Mouse (Mus musculus) T-cell, adult 2 months (primary cell): ENCODE measurements around the gene Slc25a11.
A peak's percentile ranks its signal among the peaks of the same experiment; 100 is the strongest.

Source experiments
- DNase-seq: peaks from one replicate; pipeline ENCODE4 v3.0.0; 2022; ENCODE audit warnings: low spot score

Slc25a11 gene

DNA sequence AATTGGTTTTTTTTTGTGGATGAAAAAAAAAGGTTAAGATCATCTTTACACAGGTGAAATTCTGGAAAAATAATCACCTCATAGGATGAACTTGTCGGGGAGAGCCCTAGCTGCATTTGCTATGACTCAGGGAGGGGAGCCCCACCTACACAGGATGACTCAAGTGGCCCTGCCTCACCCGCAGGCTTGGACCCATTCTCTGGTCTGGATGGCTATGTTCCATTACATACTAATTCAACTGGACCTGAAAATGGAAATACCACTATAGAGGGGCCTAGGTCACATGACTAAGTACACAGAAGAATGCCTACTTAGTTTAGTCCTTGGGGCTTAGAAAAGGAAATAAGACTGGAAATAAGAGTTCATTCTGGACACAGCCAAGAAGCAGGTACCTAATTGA is 4.1 kb upstream of the Slc25a11 start:
- no peak for DNase-seq

DNA sequence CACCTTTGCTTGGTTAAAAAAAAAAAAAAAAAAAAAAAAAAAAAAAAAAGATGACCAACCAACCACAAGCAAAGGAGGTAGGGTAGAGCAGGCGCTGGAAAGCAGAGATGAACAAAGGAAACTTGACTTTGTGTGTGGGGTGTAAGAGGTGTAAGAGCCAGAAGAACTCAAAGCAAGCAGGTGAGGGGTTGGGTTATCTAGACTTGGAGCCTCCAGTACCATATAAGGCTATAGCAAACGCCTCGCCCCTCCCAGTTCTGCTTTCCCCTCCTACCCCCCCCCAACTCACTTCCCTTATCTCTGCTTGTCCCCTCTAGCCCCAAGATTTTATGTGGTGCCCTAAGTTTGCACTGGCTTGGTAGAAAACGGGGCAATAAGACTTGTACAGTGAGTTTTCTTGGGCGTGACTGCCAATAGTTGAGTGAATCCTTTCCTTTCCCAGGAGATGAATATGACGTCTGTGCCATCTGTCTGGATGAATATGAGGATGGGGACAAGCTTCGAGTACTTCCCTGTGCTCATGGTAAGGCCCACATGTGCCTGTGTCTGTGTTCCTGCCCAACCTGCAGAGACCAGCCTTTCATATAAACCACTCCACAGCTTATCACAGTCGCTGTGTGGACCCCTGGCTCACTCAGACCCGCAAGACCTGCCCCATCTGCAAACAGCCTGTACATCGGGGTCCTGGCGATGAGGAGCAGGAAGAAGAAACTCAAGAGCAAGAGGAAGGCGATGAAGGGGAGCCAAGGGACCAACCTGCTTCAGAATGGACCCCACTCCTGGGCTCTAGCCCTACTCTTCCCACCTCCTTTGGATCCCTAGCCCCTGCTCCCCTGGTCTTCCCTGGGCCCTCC is 3.3 kb upstream of the Slc25a11 start:
- peak; percentile 70 for DNase-seq

DNA sequence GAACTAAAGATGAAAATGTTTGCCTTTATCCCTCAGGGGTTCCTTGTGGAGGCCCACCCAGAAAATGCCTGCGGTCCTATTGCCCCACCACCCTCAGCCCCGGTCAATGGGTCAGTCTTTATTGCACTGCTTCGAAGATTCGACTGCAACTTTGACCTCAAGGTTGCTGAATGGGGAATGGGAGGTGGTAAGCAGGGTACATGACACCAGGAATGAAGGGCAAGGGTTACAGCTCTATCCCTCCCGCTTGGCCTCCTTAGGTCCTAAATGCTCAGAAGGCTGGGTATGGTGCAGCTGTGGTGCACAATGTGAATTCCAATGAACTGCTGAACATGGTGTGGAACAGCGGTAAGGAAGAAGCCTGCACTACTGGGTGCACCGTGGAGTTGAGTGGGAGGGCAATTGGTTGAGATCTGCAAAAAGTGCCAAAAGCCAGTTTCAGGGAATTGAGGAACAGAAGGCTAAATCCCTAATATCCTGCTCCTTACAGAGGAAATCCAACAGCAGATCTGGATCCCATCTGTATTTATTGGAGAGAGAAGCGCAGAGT is 2.0 kb upstream of the Slc25a11 start:
- DNase-seq: no peak

DNA sequence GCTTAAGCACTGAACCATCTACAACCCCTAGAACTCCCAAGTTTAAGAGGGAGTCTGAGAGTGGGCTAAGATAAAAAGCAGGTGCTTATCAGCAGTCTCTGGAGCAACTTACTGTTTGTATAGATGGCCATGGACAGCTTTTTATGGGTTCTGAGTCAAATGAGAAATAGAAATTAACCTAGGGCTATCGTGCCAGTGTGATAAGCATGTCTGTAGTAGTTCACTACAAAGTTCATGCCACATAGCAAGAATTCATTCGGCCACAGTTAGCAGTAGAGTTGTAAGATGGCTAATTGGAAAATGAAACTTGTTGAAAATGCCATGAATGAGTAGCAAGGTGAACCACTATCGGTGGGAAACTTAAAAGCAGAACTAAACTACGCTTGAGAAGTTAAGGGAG is 1.2 kb upstream of the Slc25a11 start:
- no peak for DNase-seq

DNA sequence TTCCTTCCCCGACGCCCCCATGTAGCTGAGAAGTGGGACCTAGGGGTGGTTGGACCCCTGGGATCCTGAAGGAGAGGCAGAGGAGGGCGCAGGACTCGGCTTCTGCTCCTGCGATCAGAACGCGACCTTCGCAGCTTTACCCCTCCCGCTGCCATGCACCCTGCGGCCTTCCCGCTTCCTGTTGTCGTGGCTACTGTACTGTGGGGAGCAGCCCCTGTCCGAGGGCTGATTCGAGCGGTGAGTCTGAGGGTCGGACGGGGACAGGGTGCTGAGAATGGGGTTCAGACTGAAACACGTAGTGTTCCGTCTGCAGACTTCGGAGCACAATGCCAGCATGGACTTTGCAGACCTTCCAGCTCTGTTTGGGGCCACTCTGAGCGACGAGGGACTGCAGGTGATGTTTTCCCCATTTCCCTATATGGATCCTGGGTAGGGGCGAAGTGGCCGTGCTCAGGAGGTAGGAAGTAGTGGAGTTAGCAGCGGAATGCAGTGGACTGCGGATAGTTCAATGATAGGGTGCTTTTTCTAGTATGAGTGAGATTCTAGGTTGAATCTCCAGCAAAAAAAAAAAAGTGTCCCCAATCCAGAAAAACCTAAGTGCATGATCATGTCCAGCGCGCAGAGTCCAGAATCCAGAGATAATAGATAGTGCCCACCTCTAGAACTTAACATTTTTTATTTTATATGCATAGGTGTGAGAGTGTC is 589 bp upstream of the Slc25a11 start:
- DNase-seq: no peak

DNA sequence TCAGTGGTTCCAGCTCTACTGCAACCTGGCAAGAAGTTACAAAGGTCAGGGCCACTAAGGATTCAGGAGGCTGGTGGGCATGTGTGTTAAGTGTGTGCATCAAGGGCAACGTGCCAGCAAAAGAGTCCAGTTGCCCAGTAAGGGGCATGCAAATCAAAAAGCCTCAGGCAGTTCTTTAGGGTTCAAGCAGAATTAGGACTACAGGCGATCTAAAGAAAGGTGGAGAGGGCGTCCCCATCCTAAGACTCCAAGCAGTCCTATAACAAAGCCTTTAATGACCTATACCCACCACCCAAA is 1.1 kb downstream of the Slc25a11 start:
- no peak for DNase-seq

DNA sequence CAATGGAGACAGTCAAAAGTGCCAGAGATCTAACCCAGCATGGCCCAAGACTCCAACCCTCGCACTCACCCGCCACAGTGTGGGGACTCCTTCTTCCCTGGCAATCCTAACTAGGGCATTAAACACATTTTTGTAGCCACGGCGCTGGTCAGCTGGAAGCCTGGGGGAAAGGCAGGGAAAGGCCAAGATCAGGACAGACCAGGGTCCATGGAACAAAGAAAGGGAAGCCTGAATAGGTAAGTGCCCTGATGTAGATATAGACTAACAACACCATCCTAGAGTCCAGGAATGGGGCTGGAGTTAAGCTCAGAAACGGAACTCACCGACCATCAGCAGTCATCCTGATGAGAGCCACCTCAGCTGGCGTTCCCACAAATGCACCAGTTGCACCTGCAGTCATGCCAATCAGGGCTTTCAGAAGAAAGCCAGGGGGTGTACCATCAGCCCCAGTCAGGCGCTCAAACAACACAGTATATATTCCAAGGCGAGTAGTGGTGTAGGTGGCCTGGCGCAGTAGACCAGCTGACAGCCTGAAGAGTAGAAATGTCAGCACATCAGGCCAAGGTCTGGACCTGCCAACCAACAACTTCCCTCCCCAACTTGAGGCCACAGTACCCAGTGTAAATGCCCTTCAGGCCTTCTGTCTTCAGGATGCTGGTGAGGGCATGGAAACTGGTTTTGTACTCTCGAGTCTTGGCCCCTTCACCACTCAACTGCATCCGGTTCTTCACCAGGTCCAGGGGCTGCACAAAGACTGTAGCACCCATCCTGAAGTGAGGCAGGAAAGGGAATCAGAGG is 1.6 kb downstream of the Slc25a11 start:
- DNase-seq: no peak

DNA sequence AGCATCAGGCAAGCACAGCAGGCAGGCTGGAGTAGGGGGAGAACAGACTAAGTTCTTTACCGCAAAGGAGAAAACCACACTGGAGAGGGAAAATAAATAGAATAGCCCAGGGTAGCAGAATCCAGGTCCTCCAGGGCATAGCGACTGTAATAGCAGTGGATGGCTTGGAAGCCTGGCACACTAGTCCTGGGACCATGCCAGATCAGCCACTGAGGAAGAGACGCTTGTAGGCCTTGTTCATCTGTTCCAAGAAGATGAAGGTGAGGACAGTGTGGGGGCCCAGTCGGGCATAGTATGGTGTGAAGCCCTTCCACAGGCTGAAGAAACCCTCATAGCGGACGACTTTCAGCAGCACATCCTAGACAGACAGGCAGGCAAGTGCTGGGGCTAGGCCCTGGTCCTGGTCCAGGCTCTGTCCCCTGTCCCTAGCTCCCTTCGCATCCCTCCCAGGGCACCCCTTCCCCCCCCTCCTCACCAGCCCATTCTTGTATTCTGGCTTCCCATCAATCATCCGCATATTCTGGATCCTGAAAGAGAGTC is 2.6 kb downstream of the Slc25a11 start:
- no peak for DNase-seq

DNA sequence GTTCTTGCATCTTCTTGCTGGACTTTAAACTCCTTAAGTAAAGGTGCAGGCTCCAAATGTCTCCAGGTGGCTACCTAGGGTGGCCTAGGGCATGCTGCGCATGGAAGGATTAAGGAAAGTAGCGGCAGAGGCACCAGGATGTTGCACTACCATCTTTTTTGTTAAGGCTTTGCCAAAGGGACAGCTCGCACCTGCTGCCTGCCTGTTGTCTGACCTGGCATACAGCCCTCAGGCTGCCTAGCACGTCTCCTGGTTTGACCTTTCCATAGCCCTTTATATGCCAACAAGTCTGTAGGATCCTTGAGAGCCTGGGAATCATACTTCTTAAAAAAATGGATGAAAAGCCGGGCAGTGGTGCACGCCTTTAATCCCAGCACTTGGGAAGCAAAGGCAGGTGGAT is 4.2 kb downstream of the Slc25a11 start:
- no peak for DNase-seq

DNA sequence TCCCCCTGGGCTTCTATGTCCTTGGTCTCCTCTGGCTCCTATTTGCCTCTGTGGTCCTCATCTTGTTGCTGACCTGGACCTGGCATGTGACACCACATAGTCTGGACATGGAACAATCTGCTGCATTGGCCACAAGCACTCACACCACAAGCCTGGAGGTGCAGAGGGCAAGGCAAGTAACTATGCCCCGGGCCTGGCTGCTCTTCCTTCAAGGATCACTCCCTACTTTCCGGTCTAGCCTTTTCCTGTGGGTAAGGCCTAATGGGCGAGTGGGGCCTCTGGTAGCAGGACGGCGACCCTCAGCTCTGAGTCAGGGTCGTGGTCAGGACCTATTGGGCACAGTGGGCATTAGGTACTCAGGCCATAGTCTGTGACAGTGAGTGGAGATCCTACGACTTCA is 6.0 kb downstream of the Slc25a11 start:
- no peak for DNase-seq

DNA sequence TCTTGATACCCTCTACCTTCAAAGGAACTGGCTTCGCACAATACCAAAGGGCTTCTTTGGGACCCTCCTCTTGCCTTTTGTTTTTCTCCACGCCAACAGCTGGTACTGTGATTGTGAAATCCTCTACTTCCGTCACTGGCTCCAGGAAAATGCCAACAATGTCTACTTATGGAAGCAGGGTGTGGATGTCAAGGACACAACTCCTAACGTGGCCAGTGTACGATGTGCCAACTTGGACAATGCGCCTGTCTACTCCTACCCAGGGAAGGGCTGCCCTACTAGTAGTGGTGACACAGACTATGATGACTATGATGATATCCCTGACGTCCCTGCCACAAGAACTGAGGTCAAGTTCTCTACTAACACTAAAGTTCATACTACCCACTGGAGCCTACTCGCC is 7.3 kb downstream of the Slc25a11 start:
- DNase-seq: no peak

DNA sequence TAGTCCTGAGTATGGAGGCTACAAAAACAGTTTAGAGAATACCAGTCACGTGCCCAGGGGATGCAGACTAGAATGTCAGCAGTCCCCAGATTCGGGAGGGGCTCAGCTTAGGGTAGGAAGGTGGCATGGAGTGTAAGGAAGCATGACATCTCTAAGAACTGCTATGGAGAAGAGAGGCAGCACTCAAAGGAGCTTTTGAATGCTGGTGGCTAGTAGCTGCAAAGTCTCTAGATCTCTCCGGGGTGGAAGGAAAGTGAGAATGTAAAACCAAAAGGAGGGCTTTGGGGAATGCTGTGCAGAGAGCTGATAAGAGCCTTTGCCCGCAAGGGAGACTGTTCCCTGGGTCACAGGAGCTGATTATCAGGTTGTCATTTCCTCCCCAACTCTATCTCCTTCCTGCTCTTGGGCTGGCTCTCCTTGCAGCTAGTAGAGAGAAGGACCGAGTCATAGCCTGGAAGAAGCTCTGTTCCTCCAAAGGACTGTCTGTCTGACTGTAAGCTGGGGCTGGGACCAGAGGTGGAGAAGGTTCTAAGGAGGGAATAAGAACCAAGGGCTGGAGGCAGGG is 8.5 kb downstream of the Slc25a11 start, which contains the start of gene Gp1ba:
Gp1ba (plus strand) TSS at position 409 of the 565 bp plus-strand sequence.
- DNase-seq: no peak

DNA sequence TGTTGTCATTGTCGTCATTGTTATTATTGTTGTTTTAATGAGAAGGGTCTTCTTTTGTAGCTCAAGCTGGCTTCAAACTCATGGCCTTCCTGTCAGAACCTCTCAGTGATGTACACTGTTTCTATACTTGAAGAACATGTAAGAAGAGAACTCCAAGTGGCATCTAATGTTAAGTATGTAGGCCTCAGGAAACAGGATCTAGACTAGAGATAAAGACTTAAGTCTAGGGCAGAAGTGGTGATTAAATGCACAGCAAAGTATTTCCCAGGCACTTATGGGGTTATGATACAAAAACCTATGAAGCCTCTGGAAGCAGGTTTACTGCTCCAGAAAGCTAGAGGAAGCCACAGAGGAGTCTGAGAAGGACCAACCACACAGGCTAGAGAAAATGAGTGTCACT is 9.0 kb downstream of the Slc25a11 start:
- no peak for DNase-seq

DNA sequence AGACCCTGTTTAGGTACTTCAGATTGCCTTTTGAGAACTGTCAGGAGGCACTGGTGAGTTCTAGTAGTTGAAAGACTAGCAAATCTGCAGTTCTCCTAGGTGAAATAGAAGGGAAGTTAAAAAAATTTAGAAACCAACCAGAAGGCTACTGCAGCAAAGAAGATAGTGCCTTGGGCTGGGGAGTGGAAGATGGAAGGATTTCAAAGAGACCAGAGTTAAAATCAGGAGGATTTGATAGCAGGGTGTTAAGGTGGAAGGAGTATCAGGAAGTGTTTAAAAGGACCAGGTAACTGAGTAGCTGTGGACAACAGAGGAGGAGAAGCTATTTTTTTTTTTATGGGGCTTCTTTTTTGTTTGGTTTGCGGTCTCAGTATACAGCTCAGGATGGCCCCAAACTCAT is 9.5 kb downstream of the Slc25a11 start:
- DNase-seq: no peak

DNA sequence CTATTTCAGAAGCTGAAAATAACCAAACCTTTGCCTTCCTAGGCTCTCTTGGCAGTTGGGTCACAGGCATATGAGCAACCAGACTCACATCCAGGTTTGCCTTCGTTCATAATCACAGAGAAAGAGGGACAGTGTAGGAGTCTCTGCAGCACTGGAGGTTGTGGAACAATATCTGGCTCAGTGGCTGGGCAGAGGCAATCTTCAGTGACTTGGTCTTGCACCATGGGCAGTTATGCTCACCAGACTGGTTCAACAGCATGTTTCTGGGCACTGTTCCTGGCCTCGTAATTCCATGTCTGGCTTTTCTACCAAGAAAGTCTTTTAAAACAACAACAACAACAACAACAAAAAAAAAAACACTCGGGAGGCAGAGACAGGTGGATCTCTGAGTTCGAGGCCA is 11.7 kb downstream of the Slc25a11 start:
- DNase-seq: no peak

DNA sequence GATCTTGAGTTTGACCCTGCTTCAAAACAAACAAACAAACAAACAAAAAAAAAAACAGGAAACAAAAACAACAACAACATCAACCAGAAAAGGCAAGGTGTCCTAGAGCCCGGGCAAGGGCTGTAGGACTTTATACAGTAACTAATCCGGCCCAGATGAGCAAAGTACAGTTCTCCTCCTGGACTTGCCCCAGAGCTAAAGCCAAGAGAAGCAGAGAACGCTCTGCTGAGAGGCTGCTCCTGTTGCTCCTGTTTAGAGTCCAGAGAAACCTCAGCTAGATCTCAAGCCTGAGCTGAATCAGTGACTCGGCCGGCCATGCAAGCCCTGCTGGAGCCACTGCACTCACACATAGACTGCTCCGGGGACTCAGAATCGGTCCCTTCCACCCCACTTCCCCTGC is 17.1 kb downstream of the Slc25a11 start:
- DNase-seq: no peak

DNA sequence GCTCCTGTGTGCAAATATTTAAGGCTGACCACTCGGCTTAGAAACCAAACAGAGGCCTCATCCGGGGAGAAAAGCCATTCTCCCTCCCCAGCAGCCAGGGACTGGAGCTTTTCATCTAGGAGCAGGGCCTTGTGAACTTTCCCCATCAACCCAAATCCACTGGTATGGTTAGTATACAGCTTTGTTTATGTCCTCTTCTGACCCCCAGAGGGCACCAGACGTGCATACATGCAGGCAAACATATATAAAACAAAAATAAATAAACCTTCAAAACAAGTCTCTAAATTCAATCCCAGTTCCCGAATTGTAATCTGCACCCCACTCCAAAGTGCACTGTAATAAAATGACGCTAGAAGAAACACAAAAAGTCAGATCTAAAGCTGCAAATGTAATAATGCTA is 17.7 kb downstream of the Slc25a11 start:
- DNase-seq: peak; percentile 38

DNA sequence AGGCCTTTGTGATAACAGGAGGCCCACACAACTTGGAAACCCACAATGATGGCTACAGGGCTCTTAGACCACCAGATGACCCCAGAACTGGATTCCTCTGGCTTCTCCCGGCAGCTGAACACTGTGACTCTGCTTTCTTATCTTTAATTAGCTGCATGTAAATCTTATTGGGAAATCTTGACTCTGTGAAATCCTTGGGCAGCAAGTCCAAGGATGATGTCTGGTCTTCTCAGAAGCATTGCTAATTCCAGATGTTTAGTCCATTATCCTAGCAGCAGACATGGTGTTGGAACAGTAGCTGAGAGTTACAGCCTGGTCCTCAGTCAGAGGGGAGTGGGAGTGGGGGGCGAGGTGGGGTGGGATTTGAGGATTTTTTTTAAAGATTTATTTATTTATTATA is 18.8 kb downstream of the Slc25a11 start:
- no peak for DNase-seq

DNA sequence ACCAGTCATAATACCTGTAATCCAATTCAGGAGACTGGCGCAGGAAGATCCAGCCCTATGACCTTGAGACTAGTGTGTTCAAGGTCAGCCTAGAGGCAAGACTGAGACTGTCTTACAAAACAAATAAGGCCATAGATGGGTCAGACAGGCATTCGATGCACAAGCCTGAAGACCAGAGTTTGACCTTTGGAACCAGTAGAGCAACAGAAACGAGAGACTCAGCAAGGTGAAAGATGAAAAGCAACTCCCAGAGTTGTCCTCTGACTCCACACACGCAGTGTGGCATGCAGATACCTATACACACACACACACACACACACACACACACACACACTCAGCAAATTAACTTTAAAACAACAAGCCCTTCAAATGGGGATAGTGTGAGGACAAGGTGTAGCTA is 20.4 kb downstream of the Slc25a11 start:
- no peak for DNase-seq

DNA sequence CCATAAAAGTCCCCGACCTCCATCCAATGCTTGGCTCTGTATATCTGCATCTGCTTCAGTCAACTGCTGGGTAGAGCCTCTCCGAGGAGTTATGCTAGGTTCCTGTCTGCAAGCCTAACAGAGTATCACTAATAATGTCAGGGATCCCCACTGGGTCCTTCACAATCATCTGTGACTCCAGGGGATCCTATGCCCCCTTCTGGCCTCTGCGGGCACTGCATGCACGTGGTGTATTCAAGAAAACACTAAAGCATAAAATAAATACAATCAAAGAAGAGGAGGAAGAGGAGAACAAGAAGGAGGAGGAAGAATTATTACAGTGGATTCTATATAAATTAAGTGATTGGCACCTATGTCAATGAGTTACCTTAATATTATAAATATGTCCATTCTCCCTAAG is 21.8 kb downstream of the Slc25a11 start:
- DNase-seq: peak; percentile 43

DNA sequence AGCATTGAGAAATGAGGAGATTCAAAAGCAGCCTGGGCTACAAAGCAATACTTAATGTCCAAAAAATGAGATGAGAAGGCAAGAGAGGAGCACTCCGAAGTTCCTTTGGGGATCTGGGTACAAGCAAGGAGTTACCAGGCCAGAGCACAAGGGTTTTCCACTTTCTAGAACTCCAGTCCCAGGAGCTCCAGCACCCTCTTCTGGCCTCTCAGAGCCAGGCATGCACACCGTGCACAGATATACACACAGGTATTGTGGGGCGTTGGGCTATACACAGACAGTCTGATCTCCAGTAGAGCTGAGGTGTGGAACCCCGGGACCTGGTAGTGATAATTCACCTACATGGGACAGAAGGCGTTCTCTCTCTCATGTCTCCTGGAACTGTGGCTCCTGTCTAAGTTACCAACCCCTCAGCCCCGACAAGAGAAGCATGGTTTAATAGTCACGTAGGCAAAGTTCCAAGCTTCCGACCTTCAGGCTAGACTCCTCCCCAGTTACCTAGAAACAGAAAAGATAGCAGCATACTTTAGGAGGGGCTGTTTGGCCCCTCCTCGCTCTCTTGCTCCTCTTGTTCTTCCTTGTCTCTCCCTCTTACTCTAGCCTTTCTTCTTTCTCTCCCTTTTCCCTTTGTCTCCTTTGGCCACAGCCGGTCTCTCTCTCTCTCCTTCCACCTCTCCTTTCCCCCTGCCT is 24.1 kb downstream of the Slc25a11 start:
- no peak for DNase-seq
